Mouse (Mus musculus): ENCODE results near the gene Cadm3.

- TF ChIP-seq GATA1 (IDR thresholded peaks at IDR 0.05; ENCODE audit: low read length) (no peak), TAL1 (IDR thresholded peaks at IDR 0.05; ENCODE audit: low read length) (no peak)
These were observed 7.8 kb downstream of the Cadm3 start for GRCm38 (mm10) chr1:173359590-173360290.
